Mouse (Mus musculus) heart, adult 2 months (tissue): Measurements from ENCODE around the gene Myd88.

Source experiments
- EP300 ChIP-seq: fragments of 200-500 bp; IDR thresholded peaks from 2 replicates; pipeline ENCODE4 v1.6.1; 2011; ENCODE audit warnings: low read depth, low read length, control low read depth; ENCODE audit not compliant: insufficient read depth
- POLR2A ChIP-seq: fragments of 200-500 bp; IDR thresholded peaks from 2 replicates; pipeline ENCODE4 v1.6.1; 2011; ENCODE audit warnings: mild to moderate bottlenecking, low read depth, low read length, control low read depth; ENCODE audit not compliant: insufficient read depth

DNA sequence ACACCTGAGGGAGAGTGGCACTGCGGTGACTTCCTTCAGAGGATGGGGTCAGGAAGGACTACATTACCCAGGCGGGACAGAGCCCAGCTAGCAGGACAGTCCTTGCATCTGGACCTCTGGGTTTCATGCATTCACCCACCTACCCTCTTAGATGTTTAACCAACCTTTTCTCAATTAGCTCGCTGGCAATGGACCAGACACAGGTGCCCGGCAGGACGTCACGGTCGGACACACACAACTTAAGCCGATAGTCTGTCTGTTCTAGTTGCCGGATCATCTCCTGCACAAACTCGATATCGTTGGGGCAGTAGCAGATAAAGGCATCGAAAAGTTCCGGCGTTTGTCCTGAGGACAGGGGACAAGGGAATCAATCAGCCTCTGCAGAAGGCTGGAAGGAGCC is 3.4 kb downstream of the Myd88 start:
- TF ChIP-seq POLR2A (no peak), EP300 (no peak)
